Mouse (Mus musculus) CH12.LX (cell line): ENCODE results near the gene P2ry12. TPM values are rescaled to one million over a fixed set of nuclear protein-coding genes. Genes with fewer than 3 reads are reported as not detected.

ENCODE experiments used
- DNase-seq: peaks from one replicate; pipeline ENCODE4 v3.0.0-alpha.2; 2013; ENCODE audit errors: extremely low read depth
- H3K27ac ChIP-seq: 2 replicates; pipeline ENCODE4 v1.5.1; 2012; ENCODE audit warnings: low read depth, mild to moderate bottlenecking, control low read depth, moderate library complexity; ENCODE audit not compliant: insufficient read depth
- H3K27me3 ChIP-seq: replicated peaks from 2 replicates; pipeline ENCODE3; 2012; ENCODE audit warnings: inconsistent platforms
- H3K36me3 ChIP-seq, 2 experiments: replicated peaks in 1 of 2; 2 replicates each; pipeline versions ENCODE3 to v1.6.1; 2012; ENCODE audit warnings: inconsistent platforms in 1 of 2, low read length in 1 of 2, mild to moderate bottlenecking in 1 of 2, mixed read lengths in 1 of 2, moderate library complexity in 1 of 2; ENCODE audit not compliant: control insufficient read depth in 1 of 2, insufficient read depth in 1 of 2
- H3K4me1 ChIP-seq, 2 experiments: 2 replicates each; pipeline ENCODE4 v1.6.1; 2012; ENCODE audit warnings: inconsistent platforms in 1 of 2, moderate library complexity in 1 of 2; ENCODE audit not compliant: insufficient read depth in 2 of 2, control insufficient read depth in 1 of 2
- H3K4me2 ChIP-seq: 2 replicates; pipeline ENCODE4 v1.6.1; 2012; ENCODE audit warnings: low read depth, mild to moderate bottlenecking, control low read depth; ENCODE audit not compliant: poor library complexity, insufficient read depth, severe bottlenecking
- H3K4me3 ChIP-seq, 3 experiments: fragments of 150-350 bp in 1 of 3; sonication (generic) in 1 of 3; replicated peaks in 1 of 3; 2 replicates each; pipeline versions ENCODE3 to v1.5.1; 2011 to 2012; ENCODE audit warnings: low read depth in 2 of 3, low read length in 2 of 3, mild to moderate bottlenecking in 2 of 3, moderate library complexity in 2 of 3, control low read depth in 1 of 3, improper control_type of control experiment in 1 of 3, inconsistent platforms in 1 of 3, mixed read lengths in 1 of 3; ENCODE audit not compliant: poor library complexity in 1 of 3
- H3K79me2 ChIP-seq: replicated peaks from 2 replicates; pipeline ENCODE4 v1.6.1; 2012; ENCODE audit warnings: mild to moderate bottlenecking, moderate library complexity; ENCODE audit not compliant: control insufficient read depth, poor library complexity, insufficient read depth, severe bottlenecking; ENCODE audit errors: extremely low read depth
- H3K9ac ChIP-seq: 2 replicates; pipeline ENCODE4 v1.6.1; 2012; ENCODE audit warnings: low read depth, mild to moderate bottlenecking, control low read depth, moderate library complexity; ENCODE audit not compliant: insufficient read depth
- H3K9me3 ChIP-seq: replicated peaks from 2 replicates; pipeline ENCODE3; 2012; ENCODE audit warnings: low read length, inconsistent platforms, mixed read lengths
- BHLHE40 ChIP-seq: IDR thresholded peaks from 2 replicates; pipeline ENCODE4 v1.6.1; 2011; ENCODE audit warnings: mild to moderate bottlenecking, low read depth, low read length, improper control_type of control experiment
- CHD2 ChIP-seq: IDR thresholded peaks from 2 replicates; pipeline ENCODE4 v1.6.1; 2011; ENCODE audit warnings: low read length, improper control_type of control experiment
- E2F4 ChIP-seq: IDR thresholded peaks from 2 replicates; pipeline ENCODE4 v1.6.1; 2011; ENCODE audit warnings: low read depth, low read length, improper control_type of control experiment; ENCODE audit not compliant: insufficient replicate concordance
- ELF1 ChIP-seq: IDR thresholded peaks from 2 replicates; pipeline ENCODE4 v1.6.1; 2014; ENCODE audit warnings: low read depth, mild to moderate bottlenecking, inconsistent platforms, low read length, improper control_type of control experiment
- EP300 ChIP-seq: IDR thresholded peaks from 2 replicates; pipeline ENCODE4 v1.6.1; 2011; ENCODE audit warnings: low read length, improper control_type of control experiment
- ETS1 ChIP-seq: conservative IDR thresholded peaks from 2 replicates; pipeline ENCODE4 v1.6.1; 2012; ENCODE audit warnings: low read depth, mild to moderate bottlenecking, inconsistent platforms, low read length, improper control_type of control experiment, moderate library complexity
- GABPA ChIP-seq: IDR thresholded peaks from 2 replicates; pipeline ENCODE4 v1.6.1; 2012; ENCODE audit warnings: low read depth, low read length, improper control_type of control experiment, inconsistent platforms; ENCODE audit not compliant: insufficient replicate concordance
- HCFC1 ChIP-seq: IDR thresholded peaks from 2 replicates; pipeline ENCODE4 v1.6.1; 2012; ENCODE audit warnings: low read depth, mild to moderate bottlenecking, inconsistent platforms, low read length, improper control_type of control experiment
- IRF4 ChIP-seq: IDR thresholded peaks from 2 replicates; pipeline ENCODE4 v1.6.1; 2014; ENCODE audit warnings: low read depth, mild to moderate bottlenecking, inconsistent platforms, low read length, improper control_type of control experiment
- JUN ChIP-seq: IDR thresholded peaks from 2 replicates; pipeline ENCODE4 v1.6.1; 2011; ENCODE audit warnings: low read depth, mild to moderate bottlenecking, low read length, improper control_type of control experiment, moderate library complexity; ENCODE audit not compliant: insufficient read depth
- MAFK ChIP-seq: IDR thresholded peaks from 2 replicates; pipeline ENCODE4 v1.6.1; 2011; ENCODE audit warnings: low read length, improper control_type of control experiment; ENCODE audit not compliant: insufficient replicate concordance
- MAX ChIP-seq: IDR thresholded peaks from 2 replicates; pipeline ENCODE4 v1.6.1; 2011; ENCODE audit warnings: low read length, improper control_type of control experiment
- MAZ ChIP-seq: IDR thresholded peaks from 2 replicates; pipeline ENCODE4 v1.6.1; 2012; ENCODE audit warnings: low read depth, mild to moderate bottlenecking, inconsistent platforms, low read length, improper control_type of control experiment, moderate library complexity
- MEF2A ChIP-seq: IDR thresholded peaks from 2 replicates; pipeline ENCODE4 v1.6.1; 2014; ENCODE audit warnings: low read depth, mild to moderate bottlenecking, inconsistent platforms, low read length, improper control_type of control experiment, borderline replicate concordance
- MYC ChIP-seq: IDR thresholded peaks from 2 replicates; pipeline ENCODE4 v1.6.1; 2011; ENCODE audit warnings: low read depth, mild to moderate bottlenecking, improper control_type of control experiment, low read length
- NELFE ChIP-seq: IDR thresholded peaks from 2 replicates; pipeline ENCODE4 v1.6.1; 2011; ENCODE audit warnings: low read depth, low read length, improper control_type of control experiment
- POLR2AphosphoS2 ChIP-seq: IDR thresholded peaks from 2 replicates; pipeline ENCODE4 v1.6.1; 2011; ENCODE audit warnings: low read depth, low read length, improper control_type of control experiment
- RCOR1 ChIP-seq: conservative IDR thresholded peaks from 2 replicates; pipeline ENCODE4 v1.6.1; 2012; ENCODE audit warnings: low read depth, mild to moderate bottlenecking, inconsistent platforms, low read length, improper control_type of control experiment
- SMC3 ChIP-seq: IDR thresholded peaks from 2 replicates; pipeline ENCODE4 v1.6.1; 2011; ENCODE audit warnings: low read depth, low read length, improper control_type of control experiment
- TBP ChIP-seq: conservative IDR thresholded peaks from 2 replicates; pipeline ENCODE4 v1.6.1; 2011; ENCODE audit warnings: low read depth, low read length, improper control_type of control experiment
- TCF12 ChIP-seq: IDR thresholded peaks from 2 replicates; pipeline ENCODE4 v1.6.1; 2014; ENCODE audit warnings: low read depth, mild to moderate bottlenecking, inconsistent platforms, low read length, improper control_type of control experiment
- UBTF ChIP-seq: IDR thresholded peaks from 2 replicates; pipeline ENCODE4 v1.6.1; 2012; ENCODE audit warnings: low read depth, mild to moderate bottlenecking, inconsistent platforms, low read length, improper control_type of control experiment, moderate library complexity
- USF1 ChIP-seq: IDR thresholded peaks from 2 replicates; pipeline ENCODE4 v1.6.1; 2014; ENCODE audit warnings: low read depth, mild to moderate bottlenecking, inconsistent platforms, low read length, improper control_type of control experiment
- USF2 ChIP-seq: conservative IDR thresholded peaks from 2 replicates; pipeline ENCODE4 v1.6.1; 2011; ENCODE audit warnings: low read depth, low read length, improper control_type of control experiment
- ZC3H11A ChIP-seq: IDR thresholded peaks from 2 replicates; pipeline ENCODE4 v1.6.1; 2012; ENCODE audit warnings: low read depth, mild to moderate bottlenecking, inconsistent platforms, low read length, improper control_type of control experiment
- ZNF384 ChIP-seq: IDR thresholded peaks from 2 replicates; pipeline ENCODE4 v1.6.1; 2012; ENCODE audit warnings: low read depth, low read length, improper control_type of control experiment, inconsistent platforms
- dilution Hi-C: fragments of 300-500 bp; cut with MboI; formaldehyde crosslinking; loops from 2 replicates; pipeline ENCODE4 v1.14.3; 2020; ENCODE audit warnings: low sequenced_read_pairs; ENCODE audit not compliant: extremely low pct_unique_long_range_greater_than_20kb, extremely low pct_ligation_motif_present
- in situ Hi-C: fragments of 300-500 bp; cut with MboI; formaldehyde crosslinking; loops from 3 replicates; pipeline ENCODE4 v1.14.3; 2019; ENCODE audit warnings: low sequenced_read_pairs, low pct_ligation_motif_present, low pct_unique_long_range_greater_than_20kb, mixed read lengths
- polyA plus RNA-seq: library from polyadenylated mRNA; unstranded; fragments of >175 nt; gene quantifications from 2 replicates; pipeline ENCODE4 v1.2.1, GENCODE M21; 2012; ENCODE audit warnings: low read depth; ENCODE audit not compliant: insufficient read length
- total RNA-seq, 2 experiments: library from RNA; depleted of rRNA; stranded (reverse); fragments of 300-350 nt in 1 of 2; fragments of >200 nt in 1 of 2; gene quantifications; 2 replicates each; pipeline ENCODE4 v1.2.3; 2012 to 2014

Gene P2ry12
- total and polyA plus RNA-seq, 3 experiments: 0.30 to 0.97 (median 0.33) TPM

DNA sequence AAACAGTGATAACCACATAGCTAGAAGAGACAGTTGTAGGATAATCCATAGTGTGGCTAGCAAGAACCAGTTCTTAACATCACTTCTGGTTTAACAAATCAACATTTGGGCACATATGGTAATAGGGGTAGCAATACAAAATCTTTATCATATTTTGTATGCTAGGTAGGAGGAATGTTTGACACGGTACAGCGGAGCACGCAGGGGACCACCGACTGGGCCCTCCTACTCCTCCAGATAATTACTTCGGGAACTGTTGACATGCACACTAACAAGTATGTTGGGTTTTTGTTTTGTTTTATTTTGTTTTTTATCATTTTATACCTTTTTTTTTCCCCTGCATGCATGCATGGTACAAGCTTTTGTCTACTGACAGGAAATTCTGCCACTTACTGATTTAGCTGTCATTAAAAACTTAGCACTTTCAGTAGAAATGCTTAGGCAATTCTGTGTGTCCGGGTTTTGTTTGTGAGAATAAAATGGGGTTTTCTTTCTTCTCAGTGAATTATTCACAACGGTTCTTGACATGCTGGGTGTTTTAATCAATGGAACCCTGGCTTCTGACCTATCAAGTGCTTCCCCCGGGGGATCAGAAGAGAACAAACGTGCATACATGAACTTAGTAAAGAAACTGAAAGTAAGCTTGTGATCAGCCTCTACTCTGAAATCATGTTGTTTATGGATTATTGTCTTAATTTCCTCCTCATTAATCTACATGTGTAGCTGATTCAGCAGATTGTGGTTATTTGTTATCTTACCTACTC, 780 bp downstream of the P2ry12 start:
- 0 out of 2 replicates have a peak overlapping the region, but pooled peaks have one; percentile 26 for H3K9ac ChIP-seq
- no peaks in the 10 kb centered on the region for H3K27me3 ChIP-seq
- H3K4me1 ChIP-seq: peaks cover 17 to 67% of the 10 kb centered on the region in 2 experiments
- no peak overlapping the region; the same call in 1 of the 2 replicates for H3K27ac ChIP-seq
- dilution Hi-C loops: no loop called here
- no peak overlapping the region for H3K4me3 ChIP-seq
- no peaks in the 10 kb centered on the region for H3K79me2 ChIP-seq
- in situ Hi-C loops: no loop called here
- H3K4me2 ChIP-seq: peak overlapping the region; percentile 80
- DNase-seq: peak; percentile 21
- no peaks in the 10 kb centered on the region for H3K9me3 ChIP-seq
- peak; percentile 40; the same call in 1 of the 2 replicates for TF ChIP-seq BHLHE40
- TF ChIP-seq TBP: no peak
- TF ChIP-seq MAFK: peak; percentile 71
- H3K36me3 ChIP-seq: peaks cover 0 to 4% of the 10 kb centered on the region in 2 experiments

DNA sequence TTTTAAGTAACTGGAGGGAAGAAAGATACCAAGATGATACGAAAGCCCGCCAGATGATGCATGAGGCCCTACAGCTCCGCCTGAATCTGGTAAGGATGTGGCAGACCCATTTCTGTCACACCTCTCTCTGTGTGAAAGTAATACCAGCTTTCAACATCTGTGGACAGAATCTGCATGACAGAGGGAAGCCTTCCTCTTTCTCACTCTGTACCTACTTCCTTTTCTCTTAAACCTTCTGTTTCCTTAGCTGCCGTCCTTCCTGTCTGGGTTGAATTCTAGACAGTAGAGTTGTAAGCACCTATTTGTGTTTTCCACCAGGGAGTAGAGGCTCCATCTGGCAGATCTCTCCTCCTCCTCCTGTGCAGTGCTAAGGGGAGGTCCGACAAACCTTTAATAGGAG, 1.9 kb downstream of the P2ry12 start:
- in situ Hi-C loops (no loop called here), dilution Hi-C loops (no loop called here)
- no peak overlapping the region for H3K4me3 ChIP-seq
- H3K4me1 ChIP-seq: peaks cover 17 to 67% of the 10 kb centered on the region in 2 experiments
- H3K9ac ChIP-seq: no peak overlapping the region
- H3K9me3 ChIP-seq: no peaks in the 10 kb centered on the region
- no peaks in the 10 kb centered on the region for H3K27me3 ChIP-seq
- H3K36me3 ChIP-seq: peaks cover 0 to 4% of the 10 kb centered on the region in 2 experiments
- peak; percentile 84 for DNase-seq
- H3K27ac ChIP-seq: no peak overlapping the region
- H3K79me2 ChIP-seq: no peaks in the 10 kb centered on the region
- TF ChIP-seq UBTF (no peak), MAFK (no peak), SMC3 (no peak), MAX (no peak), HCFC1 (no peak), E2F4 (no peak), MEF2A (peak; percentile 59; the same call in 1 of the 2 replicates), MAZ (no peak), ZNF384 (no peak), CHD2 (no peak), JUN (no peak), ELF1 (0 out of 2 replicates have a peak, but pooled peaks have one; percentile 20), POLR2AphosphoS2 (no peak), EP300 (peak; percentile 93), GABPA (no peak), IRF4 (peak; percentile 60; the same call in 1 of the 2 replicates), BHLHE40 (peak; percentile 72), TCF12 (peak; percentile 72), ZC3H11A (no peak), ETS1 (peak; percentile 58), TBP (peak; percentile 53; the same call in 1 of the 2 replicates), NELFE (no peak), RCOR1 (no peak), MYC (0 out of 2 replicates have a peak, but pooled peaks have one; percentile 30), USF1 (no peak), USF2 (no peak)
- H3K4me2 ChIP-seq: peak overlapping the region; percentile 85
